Mouse (Mus musculus) heart, embryonic 15.5 days (tissue): ENCODE results near the gene Hoxa3. TPM values are rescaled to one million over a fixed set of nuclear protein-coding genes. Genes with fewer than 3 reads are reported as not detected.
A peak's percentile ranks its signal among the peaks of the same experiment; 100 is the strongest.

Experiments
- ATAC-seq: fragments of 200-750 bp; cut with Nextera tagmentation; replicated peaks from 2 replicates; pipeline ENCODE4 v1.8.0; 2017; ENCODE audit warnings: low read depth, moderate TSS enrichment; ENCODE audit not compliant: insufficient number of reproducible peaks, insufficient read depth, low FRiP score
- H3K27ac ChIP-seq: fragments of 300-500 bp; sonication (generic); 2 replicates; pipeline ENCODE4 v1.5.1; 2015; ENCODE audit warnings: mild to moderate bottlenecking, inconsistent platforms
- H3K27me3 ChIP-seq: fragments of 300-500 bp; sonication (generic); 2 replicates; pipeline ENCODE4 v1.6.1; 2015; ENCODE audit warnings: inconsistent platforms
- H3K36me3 ChIP-seq: fragments of 300-500 bp; sonication (generic); 2 replicates; pipeline ENCODE4 v1.6.1; 2015; ENCODE audit warnings: mild to moderate bottlenecking, inconsistent platforms
- H3K4me1 ChIP-seq: fragments of 300-500 bp; sonication (generic); replicated peaks from 2 replicates; pipeline ENCODE4 v1.6.1; 2015; ENCODE audit warnings: inconsistent platforms
- H3K4me2 ChIP-seq: fragments of 300-500 bp; sonication (generic); 2 replicates; pipeline ENCODE4 v1.6.1; 2015; ENCODE audit warnings: inconsistent platforms, mild to moderate bottlenecking, moderate library complexity
- H3K4me3 ChIP-seq: fragments of 300-500 bp; sonication (generic); 2 replicates; pipeline ENCODE4 v1.5.1; 2015; ENCODE audit warnings: mild to moderate bottlenecking, inconsistent platforms
- H3K9ac ChIP-seq: fragments of 300-500 bp; sonication (generic); 2 replicates; pipeline ENCODE4 v1.6.1; 2015; ENCODE audit warnings: mild to moderate bottlenecking, inconsistent platforms
- H3K9me3 ChIP-seq: fragments of 300-500 bp; sonication (generic); replicated peaks from 2 replicates; pipeline ENCODE4 v1.6.1; 2016; ENCODE audit warnings: inconsistent platforms
- WGBS: fragments of 180-500 bp; shearing (Covaris S2); methylation state at CpG from one replicate; pipeline ENCODE4 v1.1.7; 2015; ENCODE audit warnings: mixed read lengths; 5-methylcytosine and 5-hydroxymethylcytosine counted together
- polyA plus RNA-seq: library from polyadenylated mRNA; unstranded; fragments of >200 nt; fragmentation: Nextera tagmentation; extraction: Ambion mirVana; gene quantifications from 2 replicates; pipeline ENCODE4 v1.2.1, GENCODE M21; 2015

Hoxa3 gene
- 0.89 and 2.4 TPM in 2 replicates for polyA plus RNA-seq

DNA sequence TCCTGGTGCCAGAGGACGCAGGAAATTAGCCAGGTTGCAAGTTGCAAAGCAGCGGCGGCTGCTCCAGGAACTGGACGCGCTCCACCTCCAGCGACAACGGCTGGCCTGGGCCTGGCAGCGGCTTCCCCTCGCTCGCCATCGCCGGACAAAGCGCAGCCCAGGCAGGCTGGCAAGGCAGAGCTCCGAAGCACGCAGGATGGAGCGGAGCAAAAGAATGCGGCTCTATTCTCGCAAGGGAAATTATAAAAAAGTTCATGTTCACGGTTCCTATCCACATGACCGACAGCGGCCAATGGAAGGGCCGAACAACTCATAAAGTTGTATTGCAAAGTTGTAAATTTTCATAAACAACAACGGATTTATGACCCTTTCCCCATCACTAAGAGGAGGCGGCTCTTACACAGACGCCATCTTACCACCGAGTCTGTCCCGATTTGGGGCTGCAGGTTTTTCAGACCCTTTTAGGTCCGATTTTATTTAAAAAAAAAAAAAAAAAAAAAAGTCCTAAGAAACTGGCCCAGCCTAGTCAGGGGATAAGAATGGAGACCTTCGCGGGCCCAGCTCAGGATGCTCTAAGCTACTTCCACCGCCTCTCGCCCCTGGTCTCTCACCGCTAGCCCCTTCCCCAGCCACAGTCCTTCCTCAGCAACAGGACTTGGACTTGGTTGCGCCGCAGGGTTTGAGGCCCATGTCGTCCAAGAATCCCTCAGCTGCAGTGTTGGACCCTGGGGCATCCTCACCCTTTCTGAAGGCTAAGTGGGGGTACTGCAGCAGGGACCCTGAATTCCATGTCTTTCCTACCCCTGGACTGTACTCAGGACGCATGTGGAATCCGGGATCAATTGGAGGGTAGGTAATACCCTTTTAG is at the start of gene Hoxa3, which contains the start of gene Gm28308:
TSS of gene Hoxa3 (minus strand) at position 218 of the 868 bp plus-strand sequence.
TSS of gene Gm28308 (minus strand) at position 221 of the 868 bp plus-strand sequence.
- Histone ChIP-seq H3K4me1 (peaks cover 36% of the 10 kb centered on the region), H3K27ac (no peak within 1 kb of the TSS), H3K9ac (no peak within 1 kb of the TSS), H3K27me3 (peaks cover 100% of the 10 kb centered on the region), H3K4me2 (peak within 1 kb of the TSS; percentile 57), H3K36me3 (no peaks in the 10 kb centered on the region), H3K4me3 (peak within 1 kb of the TSS; percentile 42), H3K9me3 (no peaks in the 10 kb centered on the region)
- no peak for ATAC-seq
- 7% methylated on average over 38 of the region's 38 CpGs for WGBS

DNA sequence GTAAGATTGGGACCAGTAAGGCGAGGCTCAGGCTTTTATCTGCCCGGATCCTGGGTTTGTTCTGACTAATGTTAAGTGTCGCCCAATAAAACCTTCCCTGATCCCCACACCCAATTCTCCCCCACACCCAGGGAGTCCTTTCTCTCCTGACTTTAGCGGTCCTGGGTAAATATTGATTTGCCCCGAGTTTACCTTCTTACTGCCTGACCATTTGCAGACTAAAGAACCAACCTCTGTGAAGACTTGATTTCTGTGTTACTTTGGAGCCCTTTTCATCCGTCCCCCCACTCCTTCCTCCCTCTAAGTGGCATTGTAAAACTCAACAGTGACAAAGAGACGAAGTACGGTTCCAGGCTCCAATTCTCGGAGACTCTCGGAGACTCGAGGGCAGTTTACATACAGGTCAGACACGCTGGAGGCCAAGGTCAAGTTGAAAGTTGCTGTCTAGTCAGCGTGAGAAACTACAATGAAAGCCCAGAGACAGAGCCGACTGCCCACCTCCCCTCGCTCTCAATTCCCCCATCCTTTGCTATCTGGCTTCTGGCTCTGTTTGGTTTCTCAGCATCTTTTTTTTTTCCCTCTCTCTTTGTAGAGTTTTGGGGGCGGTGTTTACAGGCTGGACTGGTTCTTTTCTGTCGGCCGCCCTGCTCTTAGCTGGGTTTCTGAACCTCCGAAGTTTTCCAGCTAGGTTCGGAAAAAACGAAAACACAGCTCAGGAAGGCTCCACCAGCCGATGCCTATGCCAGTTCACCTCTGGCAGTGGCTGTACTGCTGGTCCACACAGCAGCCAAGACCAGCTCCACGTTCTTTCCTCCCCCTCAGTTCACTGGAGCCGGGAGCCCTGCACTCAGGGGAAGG is 49.6 kb upstream of the Hoxa3 start:
- ATAC-seq = no peak
- H3K9me3 ChIP-seq = no peaks in the 10 kb centered on the region
- H3K9ac ChIP-seq = no peak overlapping the region
- H3K4me1 ChIP-seq = peaks cover 20% of the 10 kb centered on the region
- no peaks in the 10 kb centered on the region for H3K36me3 ChIP-seq
- no peak overlapping the region for H3K4me2 ChIP-seq
- H3K27ac ChIP-seq = no peak overlapping the region
- no peak overlapping the region for H3K4me3 ChIP-seq
- 3% methylated on average over 24 of the region's 24 CpGs for WGBS
- peaks cover 94% of the 10 kb centered on the region for H3K27me3 ChIP-seq

- peaks cover 95% of the 10 kb centered on the region for H3K27me3 ChIP-seq
- peaks cover 20% of the 10 kb centered on the region for H3K4me1 ChIP-seq
- H3K36me3 ChIP-seq = no peaks in the 10 kb centered on the region
- H3K27ac ChIP-seq = no peak overlapping the region
- 3% methylated on average over 9 of the region's 9 CpGs for WGBS
- H3K4me2 ChIP-seq = no peak overlapping the region
- no peaks in the 10 kb centered on the region for H3K9me3 ChIP-seq
- ATAC-seq = no peak
- no peak overlapping the region for H3K4me3 ChIP-seq
- H3K9ac ChIP-seq = no peak overlapping the region
These were observed 48.8 kb upstream of the Hoxa3 start for GRCm38 (mm10) chr6:52261751-52262462.

DNA sequence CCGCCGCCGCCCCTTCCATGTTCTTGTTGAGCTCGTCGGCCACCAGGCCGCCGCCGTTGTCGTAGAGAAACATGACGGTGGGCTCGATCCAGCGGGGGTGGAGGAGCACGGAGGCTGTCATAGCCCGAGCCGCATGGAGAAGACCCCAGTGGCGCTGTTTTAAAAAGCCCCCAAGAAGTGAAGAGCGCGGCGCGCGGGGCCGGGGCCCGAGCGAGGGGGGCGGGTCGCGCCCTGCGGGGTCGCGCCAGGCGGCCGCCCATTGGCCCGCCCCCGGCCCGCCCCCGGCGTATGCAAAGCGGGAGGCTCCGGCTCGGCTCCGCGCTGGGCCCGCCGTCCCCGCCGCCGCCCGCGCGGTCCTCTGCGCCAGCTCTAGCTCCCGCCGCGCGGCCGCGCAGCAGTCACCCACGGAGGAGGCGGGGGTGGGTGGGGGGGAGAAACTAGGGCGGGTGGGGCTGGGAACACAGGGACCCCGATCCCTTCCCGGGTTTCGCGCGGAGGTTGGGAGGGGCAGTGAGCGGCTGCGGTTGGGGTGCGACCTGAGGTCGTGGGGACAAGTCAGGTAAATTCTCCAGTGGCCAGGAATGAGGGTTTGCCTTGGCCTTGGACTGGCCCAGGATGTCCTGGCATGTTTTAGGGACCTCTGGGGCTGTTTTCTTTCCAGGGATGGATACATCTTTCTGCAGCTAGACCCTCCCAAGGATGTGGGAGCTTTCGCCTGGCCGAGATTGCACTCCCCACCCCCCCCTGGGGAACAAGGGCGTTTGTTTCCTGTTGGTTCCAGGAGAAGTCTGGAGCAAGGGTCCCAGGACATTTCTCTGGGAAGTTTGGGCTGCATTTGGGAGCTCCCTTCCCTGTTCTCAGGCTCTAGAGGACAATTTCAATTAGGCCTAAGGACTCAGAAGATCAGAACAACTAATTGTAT is 47.8 kb upstream of the Hoxa3 start, which contains the start of gene Hoxa13:
TSS of gene Hoxa13 (minus strand) at position 227 of the 922 bp plus-strand sequence.
- under 1% methylated on average over 39 of the region's 72 CpGs for WGBS
- H3K4me1 ChIP-seq = peaks cover 20% of the 10 kb centered on the region
- peak within 1 kb of the TSS; percentile 75 for H3K4me2 ChIP-seq
- H3K27ac ChIP-seq = no peak within 1 kb of the TSS
- H3K9me3 ChIP-seq = no peaks in the 10 kb centered on the region
- H3K36me3 ChIP-seq = no peaks in the 10 kb centered on the region
- no peak within 1 kb of the TSS for H3K9ac ChIP-seq
- H3K27me3 ChIP-seq = peaks cover 94% of the 10 kb centered on the region
- H3K4me3 ChIP-seq = peak within 1 kb of the TSS; percentile 49
- ATAC-seq = no peak

DNA sequence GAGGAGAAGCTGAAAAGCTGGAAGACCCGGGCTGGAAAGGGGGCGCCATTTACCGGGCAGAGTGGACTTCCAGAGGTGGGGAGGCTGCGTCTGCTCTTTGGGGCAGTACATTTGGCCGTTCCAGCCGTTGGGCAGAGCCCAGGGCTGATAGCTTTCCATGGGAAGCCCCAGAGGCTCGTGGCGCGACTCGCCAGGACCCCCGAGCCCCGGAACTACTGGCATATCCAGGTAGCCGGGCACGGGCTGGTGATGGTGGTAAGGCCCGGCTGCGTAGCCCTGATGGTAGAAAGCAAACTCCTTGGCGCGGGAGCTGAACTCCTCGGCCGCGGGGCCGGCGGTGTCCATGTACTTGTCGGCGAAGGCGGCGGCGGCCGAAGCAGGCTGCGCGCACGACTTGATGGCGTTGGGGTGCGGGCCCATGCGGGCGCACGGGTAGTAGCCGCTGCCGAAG is 46.7 kb upstream of the Hoxa3 start:
- WGBS = 1% methylated on average over 39 of the region's 39 CpGs

DNA sequence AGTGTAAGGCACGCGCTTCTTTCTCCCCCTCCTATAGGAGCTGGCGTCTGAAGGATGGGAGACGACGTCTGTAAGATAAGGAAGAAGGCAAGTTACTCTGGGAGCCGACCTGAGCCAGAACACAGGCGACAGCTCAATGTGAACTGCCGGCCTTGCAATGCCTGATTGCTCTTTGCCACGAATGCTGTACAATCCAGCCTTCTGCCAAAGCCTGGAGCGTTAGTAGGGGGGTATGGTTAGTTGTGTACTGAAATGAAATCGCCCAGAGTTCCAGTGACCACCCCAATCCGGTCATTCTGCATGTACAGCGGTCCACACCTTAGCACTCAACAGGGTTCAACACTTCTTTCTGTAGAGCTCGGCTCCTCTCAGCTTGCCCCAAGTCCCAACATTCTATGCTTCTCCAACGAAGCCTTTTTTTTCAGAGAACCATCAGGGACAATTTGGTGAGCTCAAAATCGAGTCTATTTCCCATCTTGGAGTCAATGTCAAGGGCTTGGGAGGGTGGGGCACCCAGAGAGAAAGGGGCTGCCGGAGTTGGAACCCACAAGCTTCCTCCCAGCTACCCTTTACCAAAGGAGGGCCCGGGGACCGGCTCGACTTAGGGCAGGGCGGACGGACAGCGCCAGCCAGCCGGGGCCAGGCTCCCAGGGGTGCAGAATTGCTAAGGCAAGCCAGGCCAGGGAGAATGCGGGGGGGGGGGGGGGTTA is 46.1 kb upstream of the Hoxa3 start:
- ATAC-seq = no peak
- Histone ChIP-seq H3K4me1 (peaks cover 20% of the 10 kb centered on the region), H3K4me3 (peak overlapping the region; percentile 49; the same call in 1 of the 2 replicates), H3K36me3 (no peaks in the 10 kb centered on the region), H3K4me2 (no peak overlapping the region; the same call in 1 of the 2 replicates), H3K27me3 (peaks cover 91% of the 10 kb centered on the region), H3K9ac (no peak overlapping the region), H3K9me3 (no peaks in the 10 kb centered on the region), H3K27ac (no peak overlapping the region)
- 3% methylated on average over 25 of the region's 25 CpGs for WGBS

More for the DNA sequence above, 46.7 kb upstream of the Hoxa3 start:
- no peaks in the 10 kb centered on the region for H3K36me3 ChIP-seq
- ATAC-seq = no peak
- peaks cover 20% of the 10 kb centered on the region for H3K4me1 ChIP-seq
- H3K9ac ChIP-seq = no peak overlapping the region
- peak overlapping the region; percentile 75 for H3K4me2 ChIP-seq
- H3K4me3 ChIP-seq = peak overlapping the region; percentile 49
- H3K9me3 ChIP-seq = no peaks in the 10 kb centered on the region
- no peak overlapping the region for H3K27ac ChIP-seq
- H3K27me3 ChIP-seq = peaks cover 92% of the 10 kb centered on the region

DNA sequence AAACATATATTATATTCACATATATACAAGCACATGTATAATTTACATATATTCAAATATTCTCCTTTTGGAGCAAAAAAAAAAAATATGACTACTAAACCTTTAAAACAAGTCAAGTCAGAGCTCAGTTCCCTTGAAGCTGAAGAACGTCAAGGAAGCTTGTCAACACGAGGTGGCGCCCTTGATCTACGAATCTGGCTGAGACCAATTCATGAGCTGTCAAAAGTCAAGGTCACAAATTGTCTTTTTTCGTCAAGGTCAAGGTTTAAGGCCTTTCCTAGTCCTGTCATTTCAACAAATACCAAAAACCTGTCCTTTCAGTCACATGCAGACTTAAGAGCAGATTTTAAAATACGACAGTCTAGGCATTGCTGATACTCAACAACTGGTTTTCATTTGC is 43.8 kb upstream of the Hoxa3 start:
- Histone ChIP-seq H3K4me3 (no peak overlapping the region), H3K27me3 (peaks cover 92% of the 10 kb centered on the region), H3K36me3 (no peaks in the 10 kb centered on the region), H3K4me2 (no peak overlapping the region), H3K9me3 (no peaks in the 10 kb centered on the region), H3K27ac (no peak overlapping the region), H3K4me1 (peaks cover 23% of the 10 kb centered on the region), H3K9ac (no peak overlapping the region)
- under 1% methylated on average over 6 of the region's 6 CpGs for WGBS
- no peak for ATAC-seq

DNA sequence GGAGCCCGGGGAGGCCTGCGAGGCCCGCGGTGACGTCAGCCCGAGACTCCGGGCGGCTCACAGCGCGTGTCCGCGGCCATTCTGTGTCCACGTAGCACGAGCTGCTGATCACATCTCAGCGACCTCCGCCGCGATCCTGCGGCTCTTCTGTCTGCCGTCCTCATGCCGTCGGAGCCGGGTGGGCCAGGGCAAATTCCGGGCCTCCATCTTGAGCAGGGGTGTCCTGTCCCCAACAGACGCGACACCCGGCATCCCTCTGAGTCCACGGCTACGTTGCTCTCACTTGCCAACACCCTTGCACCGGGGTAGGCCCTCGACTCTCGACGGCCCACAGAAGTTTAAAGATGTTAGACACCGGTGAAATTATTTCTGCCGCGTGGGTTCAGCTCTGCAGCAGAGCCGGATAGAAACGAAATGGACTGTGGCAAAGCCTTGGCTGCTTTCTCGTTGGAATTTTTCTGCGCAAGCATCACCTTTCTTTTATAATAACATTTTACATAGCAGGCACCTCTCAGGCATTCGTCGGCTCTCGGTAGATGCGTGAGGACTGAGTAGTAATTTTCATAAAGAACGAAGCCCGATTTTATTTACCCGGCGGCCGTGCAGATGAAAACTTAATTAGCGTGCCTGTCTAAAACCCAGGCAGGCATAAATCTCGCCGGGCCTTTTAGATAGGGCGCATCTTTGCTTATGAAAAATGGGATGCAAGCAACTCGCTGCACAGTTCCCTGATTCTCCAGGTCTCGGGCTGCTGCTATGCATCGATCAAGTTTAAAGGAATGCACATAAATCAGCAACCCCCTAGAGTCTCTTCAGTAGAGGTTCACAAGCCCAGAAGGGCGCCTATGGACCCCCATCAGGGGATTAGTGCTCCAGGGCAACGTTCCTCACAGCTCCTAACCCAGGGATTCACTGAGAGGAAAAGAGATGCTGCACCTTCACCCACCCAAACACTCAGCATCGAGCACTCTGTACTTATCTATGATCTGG is 40.7 kb upstream of the Hoxa3 start:
- ATAC-seq = no peak
- Histone ChIP-seq H3K4me3 (peak overlapping the region; percentile 15), H3K4me1 (peaks cover 10% of the 10 kb centered on the region; the same call in 1 of the 2 replicates), H3K9ac (no peak overlapping the region), H3K36me3 (no peaks in the 10 kb centered on the region), H3K27me3 (peaks cover 92% of the 10 kb centered on the region), H3K4me2 (0 out of 2 replicates have a peak overlapping the region, but pooled peaks have one; percentile 21), H3K9me3 (no peaks in the 10 kb centered on the region), H3K27ac (no peak overlapping the region)
- 1% methylated on average over 59 of the region's 59 CpGs for WGBS
